Mouse (Mus musculus): ENCODE results near the gene Usp7.
A peak's percentile ranks its signal among the peaks of the same experiment; 100 is the strongest.

Usp7 gene

DNA sequence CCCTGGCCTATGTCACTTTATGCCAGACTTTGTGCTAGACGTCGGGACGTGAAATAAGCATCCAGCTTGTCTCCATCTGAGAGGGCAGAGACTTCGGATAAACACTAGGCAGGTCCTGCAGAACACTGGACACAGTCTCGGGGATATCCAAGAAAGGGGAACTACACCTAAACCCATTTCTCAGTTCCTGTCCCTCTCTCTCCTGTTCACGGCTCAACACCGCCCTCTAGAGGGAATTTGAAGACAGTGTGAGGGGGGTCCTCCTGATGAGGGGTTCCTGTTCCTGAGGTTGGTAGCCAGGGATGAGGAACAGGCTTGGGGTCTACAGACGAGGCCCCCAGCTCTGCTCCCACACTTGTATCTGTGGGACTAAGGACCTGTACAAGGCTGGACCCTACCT lies 117.9 kb downstream of the Usp7 start:
- peak; percentile 66 for DNase-seq (ENCODE audit: extremely low spot score, low spot score)

DNA sequence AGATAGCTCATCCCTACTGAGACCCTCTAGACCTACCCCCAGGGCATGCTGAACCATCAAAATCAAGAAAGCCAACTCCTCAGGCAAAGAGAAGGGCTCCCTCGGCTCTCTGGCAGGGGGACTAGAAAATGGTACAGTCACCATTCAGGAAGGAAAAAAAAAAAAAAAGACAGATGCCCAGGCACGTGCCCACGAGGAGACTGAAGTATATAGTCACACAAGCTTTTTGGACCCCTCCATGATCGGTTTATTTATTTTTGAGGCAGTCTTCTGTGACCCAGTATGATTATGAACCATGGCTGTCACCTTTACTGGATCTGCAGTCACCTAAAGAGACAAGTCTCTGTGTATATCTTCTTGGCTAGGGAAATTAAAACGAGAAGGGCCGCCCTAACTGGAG lies 118.8 kb downstream of the Usp7 start:
- no peak for DNase-seq (ENCODE audit: extremely low spot score, low spot score)

DNA sequence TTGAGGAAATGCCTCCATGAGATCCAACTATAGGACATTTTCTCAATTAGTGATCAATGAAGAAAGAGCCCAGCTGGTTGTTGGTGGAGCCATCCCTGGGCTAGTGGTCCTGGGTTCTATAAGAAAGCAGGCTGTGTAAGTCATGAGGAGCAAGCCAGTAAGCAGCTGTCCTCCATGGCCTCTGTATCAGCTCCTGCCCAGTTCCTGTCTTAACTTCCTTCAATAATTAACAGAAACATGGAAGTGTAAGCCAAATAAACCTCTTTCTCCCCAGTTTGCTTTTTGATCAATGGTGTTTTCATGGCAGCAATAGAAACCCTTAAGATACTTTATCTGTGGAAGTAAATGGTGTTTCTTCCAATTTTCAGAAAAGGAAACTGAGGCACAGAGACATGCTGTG lies 119.3 kb downstream of the Usp7 start:
- DNase-seq (ENCODE audit: extremely low spot score, low spot score): no peak

DNA sequence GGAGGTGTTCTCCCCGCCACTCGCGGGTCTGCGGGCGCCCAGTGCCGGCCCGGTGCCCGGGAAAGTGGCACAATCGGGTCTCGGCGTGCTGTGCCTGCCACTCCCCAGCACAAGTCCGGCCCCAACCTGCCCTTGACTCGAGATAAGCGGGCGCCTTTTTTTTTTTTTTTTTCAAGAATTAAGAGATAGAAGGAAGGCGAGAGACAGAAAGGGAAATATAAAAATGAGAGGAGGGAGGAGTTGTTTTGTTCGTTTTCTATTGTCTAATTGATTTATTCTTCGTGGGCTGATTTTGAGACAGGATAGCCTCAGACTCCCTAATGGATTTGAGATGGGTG lies 119.8 kb downstream of the Usp7 start:
- no peak for DNase-seq (ENCODE audit: extremely low spot score, low spot score)

DNA sequence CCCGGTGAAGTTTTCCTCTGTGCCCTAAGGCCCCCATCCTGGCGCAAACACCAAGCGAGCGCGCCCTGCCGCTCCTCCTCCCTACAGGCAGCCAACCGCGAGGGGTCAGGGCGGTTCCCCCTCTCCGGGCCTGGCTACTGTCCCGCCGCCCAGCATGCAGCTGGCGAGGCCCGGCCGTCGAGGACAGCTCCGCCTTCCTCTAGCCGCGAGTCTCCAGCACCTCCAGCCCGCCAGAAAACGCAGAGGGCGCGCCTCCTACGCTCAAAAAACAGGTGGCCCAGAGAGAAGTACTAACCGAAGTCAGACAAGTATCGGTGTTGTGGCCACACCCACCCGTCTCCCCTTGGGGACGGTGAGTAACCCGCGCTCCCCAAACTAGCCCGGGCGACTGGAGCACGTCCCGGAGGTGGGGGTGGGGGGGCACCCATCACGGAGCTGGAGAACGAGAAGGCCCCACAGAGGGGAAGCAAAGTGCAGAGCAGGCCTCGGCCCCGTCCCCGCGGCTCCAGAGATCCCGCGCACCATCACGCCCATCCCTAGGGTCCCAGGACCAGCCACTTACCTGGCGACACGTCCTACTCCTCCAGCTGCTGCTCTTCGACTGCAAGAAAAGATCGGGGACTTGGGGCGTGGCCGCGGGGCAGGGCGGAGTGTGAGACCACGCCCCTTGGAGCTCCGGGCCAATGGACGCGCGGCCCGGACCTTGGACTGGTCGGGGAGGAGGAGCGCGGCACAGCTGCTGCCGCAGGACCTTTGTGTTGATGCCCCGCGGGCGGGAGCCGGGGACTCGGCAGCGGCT lies 120.4 kb downstream of the Usp7 start, which contains the start of gene Carhsp1:
Gene Carhsp1 (minus strand): TSS at position 605 of the 799 bp plus-strand sequence.
- DNase-seq (ENCODE audit: extremely low spot score, low spot score): peak; percentile 93

DNA sequence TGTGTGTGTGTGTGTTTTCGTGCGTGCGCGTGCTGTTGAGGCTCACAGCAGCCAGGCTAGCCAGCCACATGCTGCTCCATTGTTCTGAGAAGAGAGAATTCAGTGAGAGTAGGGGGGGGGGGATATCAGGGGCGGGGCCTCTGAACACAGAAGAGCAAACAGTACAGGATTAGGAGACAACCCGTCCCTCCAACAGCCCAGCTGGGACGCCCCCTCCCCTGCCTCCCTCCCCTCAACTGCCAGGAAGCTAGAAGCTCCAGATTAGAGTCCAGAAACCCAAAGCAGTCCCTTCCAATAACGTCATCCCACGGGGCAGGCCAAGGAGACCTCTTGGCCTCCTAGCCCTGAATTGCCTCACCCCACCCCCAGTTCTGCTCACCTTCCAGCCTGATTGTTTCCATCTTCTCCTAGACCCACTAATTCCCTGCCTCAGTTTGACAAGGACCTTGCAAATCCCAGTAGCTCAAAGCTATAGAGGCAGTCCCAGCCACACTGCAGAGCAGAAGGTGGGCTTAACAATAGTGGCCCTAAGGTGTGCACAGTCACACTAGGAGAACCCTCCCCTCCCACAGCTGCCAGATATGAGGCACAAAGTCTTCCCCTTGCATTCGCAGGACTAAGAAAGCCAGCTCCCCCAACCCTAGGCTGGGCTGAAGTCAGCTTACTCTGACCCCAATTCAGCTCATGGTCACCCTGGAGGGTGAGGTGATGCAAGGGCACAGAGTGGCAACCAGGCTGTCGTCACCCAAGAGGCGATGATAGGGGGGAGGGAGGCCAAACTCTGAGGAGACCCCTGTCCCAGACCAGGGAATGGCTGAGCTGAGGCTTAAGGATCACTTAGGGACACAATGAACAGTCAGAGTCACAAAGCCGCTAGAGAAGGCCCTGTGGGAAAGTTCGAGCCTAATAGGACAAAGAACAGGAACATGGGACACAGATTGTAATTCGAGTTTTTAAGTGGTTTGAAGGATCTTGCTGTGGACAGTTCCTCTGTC lies 121.8 kb downstream of the Usp7 start:
- peak; percentile 60 for DNase-seq (ENCODE audit: extremely low spot score, low spot score)

DNA sequence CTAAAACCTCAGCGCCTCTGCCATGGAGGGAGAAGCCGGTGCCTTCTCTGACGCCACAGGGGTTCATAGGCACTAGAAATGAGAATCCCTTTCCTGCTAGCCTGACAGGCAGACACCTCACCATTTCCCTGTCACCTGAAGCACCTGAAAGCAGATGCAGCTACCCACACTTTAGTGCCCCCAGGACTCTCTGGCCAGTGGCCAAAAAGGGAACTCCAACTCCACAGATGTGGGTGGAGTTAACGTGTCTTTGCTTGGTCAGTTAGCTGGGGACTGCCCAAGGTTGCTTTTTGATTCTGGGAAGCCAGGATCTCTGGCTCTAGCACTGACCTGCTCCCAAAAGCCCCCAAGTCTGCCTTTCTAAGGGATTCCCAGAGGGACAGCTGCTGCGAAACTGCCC lies 122.7 kb downstream of the Usp7 start:
- DNase-seq (ENCODE audit: extremely low spot score, low spot score): no peak

DNA sequence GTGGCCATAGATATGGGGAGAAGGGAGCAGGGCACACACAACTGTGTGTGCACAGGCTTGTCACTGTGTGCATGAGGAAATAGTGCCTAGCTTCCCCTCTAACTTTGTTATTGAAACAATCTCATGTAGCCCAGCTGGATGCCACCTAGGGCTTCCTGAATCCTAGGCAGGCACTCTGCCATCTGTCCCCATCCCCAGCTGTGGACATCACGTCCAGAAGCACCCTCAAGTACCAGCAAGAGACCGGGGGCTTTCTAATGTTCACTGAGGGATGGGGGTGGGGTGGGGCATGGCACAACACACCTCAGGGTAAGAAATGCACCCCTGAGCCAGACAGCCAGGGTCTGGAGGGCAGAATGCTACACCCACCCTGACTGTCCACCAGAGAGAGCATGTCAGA lies 123.7 kb downstream of the Usp7 start:
- no peak for DNase-seq (ENCODE audit: extremely low spot score, low spot score)

DNA sequence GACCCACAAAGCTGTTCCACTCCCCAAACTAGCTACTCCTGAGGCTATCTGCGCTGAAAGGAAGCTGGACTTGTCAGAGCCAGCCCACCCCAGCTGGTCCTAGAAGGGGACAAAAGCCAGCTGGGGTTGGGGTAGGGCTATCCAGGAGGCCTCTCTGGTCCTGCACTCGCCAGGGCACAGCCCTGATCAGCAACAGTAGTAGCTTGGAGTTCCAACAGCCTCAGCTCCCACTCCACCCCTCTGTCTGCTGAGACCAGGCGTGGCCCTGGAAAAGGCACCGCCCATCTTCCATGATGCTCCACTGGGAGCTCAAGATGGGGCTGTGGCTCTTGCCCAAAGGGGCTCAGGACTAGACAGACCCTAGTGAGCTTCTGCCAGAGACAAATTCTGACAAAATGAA lies 124.3 kb downstream of the Usp7 start:
- DNase-seq (ENCODE audit: extremely low spot score, low spot score): no peak

DNA sequence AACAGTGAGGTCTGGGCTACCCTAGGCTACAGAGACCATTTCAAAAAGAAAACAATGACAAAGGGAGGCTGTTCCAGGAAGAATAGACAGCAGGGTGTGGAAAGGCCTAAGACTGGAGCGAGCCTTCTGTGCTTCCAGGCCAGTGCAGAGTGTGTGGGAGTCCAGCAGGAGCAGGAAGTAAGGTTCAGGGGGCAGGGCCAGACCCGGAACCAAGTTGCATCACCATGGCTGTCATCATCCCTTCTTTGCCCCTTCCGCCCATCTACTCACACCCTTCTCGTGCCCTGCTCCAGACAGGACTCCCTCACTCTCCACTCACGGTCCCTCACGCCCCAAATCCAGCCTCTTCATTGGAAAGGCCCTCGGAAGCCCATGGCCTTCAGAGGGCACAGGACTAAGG lies 124.8 kb downstream of the Usp7 start:
- DNase-seq (ENCODE audit: extremely low spot score, low spot score): no peak

DNA sequence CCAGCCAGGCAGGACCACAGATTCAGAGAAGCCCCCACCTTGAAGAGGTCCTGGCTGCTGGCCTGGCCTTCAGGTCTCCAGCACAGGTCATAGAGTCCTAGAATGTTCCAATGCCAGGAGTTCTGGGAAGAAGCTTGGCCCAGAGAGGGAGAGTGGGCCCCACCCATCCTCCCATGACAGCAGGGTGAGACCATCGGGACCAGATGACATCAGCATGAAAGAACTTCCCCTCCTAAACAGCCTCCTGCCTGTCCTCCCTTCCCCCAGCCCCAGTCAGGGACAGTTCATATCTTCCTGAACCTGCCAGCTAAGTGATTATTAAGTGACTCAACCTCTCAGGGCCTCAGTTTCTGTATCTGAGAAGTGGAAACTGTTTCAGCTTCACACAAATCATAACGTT lies 125.7 kb downstream of the Usp7 start:
- no peak for DNase-seq (ENCODE audit: extremely low spot score, low spot score)

DNA sequence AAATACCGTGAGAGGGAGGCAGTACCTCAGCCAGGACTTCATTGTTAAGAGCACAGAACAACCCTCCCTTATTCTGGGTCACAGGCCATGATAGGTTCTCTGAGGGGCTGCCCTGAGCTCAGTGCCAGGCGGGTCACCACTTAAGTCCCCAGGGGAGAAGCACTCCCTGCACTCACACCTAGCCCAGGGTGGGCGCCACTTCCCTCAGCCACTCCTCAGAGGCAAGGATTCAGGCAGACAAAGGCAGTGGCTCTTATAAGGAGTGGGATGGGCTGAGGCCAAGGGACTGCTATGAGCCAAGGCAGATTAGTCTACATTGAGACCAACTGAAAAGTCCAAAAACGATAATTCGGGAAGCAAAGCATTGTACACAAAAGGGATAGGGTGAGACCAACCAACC lies 126.7 kb downstream of the Usp7 start:
- no peak for DNase-seq (ENCODE audit: extremely low spot score, low spot score)

DNA sequence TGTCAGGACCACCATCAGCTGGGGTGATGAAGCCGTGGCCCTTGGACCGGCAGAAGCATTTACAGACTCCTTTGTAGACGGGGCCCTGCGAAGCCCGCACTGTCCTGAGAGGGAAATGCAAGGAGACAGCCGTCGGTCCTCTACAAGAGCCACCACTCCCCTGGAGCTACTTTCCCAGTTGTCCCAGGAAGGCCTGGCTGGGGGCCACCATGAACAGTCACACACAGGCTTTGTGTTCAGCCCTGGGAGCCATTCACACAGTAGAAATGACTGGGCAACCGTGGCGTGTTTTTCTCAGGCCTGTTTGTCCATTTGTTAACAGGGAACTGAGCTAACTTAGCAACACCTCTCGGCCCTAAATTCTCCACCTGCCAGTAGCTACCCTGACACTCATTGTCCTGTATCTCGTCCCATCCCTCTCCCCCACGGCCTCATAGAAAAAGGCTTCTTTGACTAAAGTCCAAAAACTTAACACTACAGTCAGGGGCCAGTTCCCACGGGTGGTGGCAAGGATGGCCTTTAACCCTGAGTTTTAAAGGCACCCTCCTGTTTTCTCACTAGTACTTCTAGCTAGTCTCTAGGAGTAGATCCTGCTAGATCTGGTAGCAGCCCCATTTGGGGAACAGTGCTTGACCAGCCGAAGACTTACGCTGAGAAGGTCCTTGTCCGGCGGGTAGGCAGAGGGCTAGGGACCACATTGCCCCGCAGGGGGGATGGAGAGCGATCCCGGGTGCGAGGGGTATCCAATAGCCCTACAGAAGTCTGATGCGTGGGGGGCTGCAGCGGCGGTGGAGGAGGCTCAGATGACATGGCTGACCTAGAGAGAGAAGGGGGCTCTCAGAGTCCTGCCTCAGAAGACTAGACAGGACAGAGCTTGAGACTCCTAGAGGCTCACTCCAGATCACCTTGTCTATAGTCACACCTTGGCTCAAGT lies 128.2 kb downstream of the Usp7 start:
- no peak for DNase-seq (ENCODE audit: extremely low spot score, low spot score)

DNA sequence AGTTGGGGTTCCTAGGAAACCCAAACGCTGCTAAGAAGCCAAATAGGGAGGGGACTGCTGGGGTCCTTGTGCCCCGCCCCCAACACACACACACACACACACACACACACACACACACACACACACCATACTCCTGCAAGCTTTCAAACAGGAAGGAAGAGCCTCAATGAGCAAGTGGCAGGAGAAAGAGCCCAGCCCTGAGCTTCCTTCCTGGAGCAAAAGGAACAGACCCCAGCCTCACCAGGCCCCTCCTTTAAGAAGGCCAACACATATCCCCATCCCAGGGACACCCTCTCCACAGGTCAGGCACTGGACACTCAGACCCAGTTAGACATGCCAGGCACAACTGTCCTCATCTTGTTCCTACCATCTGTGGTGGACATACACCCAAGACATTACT lies 129.1 kb downstream of the Usp7 start:
- no peak for DNase-seq (ENCODE audit: extremely low spot score, low spot score)

DNA sequence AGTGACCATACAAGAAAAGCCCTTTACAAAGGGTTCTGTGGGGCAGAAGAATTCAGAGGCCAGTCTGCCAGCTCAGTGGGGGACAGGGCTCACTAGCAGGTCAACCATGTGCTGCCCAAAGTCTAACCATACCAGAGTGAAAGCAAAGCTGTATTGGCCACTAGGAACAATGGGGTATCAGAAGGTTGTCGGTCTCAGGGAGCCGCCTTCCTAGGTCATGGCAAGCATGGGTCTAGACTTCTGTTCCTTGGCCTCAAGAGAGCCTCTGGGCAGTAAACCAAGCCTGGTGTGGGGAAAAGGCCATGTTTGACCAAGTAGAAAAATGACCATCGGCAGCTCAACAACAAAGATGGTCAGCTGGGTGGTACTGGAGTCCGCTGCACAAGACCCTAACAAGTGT lies 133.3 kb downstream of the Usp7 start:
- DNase-seq (ENCODE audit: extremely low spot score, low spot score): no peak

DNA sequence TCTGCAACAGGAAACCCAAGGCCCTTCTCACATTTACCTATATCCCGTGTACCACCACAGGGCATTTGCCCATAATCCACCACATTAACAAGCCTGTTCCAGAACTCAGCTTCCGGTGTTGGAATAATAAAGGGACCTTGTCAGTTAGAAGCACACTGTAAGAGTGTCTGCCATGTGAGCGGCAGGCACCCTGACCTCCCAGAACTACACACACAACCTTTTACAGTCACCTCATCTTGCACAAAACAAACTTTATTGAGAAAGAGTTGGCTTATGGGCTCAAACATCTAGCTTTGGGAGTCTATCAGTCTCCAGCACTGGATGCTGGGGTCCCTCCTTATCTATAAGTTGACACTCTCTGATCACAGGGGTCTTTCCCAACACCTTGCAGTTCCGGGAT lies 133.8 kb downstream of the Usp7 start:
- no peak for DNase-seq (ENCODE audit: extremely low spot score, low spot score)

DNA sequence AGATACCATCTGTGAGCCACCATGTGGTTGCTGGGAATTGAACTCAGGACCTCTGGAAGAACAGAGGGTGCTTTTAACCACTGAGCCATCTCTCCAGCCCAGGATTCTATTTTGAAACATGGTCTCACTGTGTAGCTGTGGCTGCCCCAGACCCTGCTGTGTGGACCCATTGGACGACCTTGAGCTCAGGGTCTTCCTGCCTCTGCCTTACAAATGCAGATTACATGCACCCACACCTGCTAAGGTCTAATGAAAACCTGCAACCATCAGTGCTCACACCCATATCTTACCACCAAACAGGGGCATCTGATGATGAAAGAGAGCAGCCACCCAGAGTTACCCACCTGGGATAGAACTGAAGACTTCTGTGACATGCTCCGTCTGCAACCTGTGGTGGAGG lies 135.9 kb downstream of the Usp7 start:
- DNase-seq (ENCODE audit: extremely low spot score, low spot score): no peak

DNA sequence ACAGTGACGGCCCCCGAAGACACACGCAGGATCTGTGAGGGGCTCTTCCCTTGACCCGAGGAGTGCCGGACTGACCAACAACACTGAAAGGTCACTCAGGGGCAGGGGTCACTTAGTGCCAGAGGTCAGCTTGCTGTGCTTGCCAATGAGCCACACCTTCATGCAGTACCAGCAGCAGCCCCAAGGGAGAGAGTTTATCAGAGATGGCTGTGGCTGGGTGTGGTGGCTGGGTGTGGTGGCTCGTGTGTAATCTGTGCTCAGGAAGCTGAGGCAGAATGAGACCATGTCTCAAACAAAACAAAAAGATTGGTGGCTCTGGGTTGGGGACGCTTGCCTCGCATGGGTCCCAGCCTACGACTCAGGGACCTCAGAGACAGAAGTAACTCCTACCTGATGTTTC lies 136.5 kb downstream of the Usp7 start:
- no peak for DNase-seq (ENCODE audit: extremely low spot score, low spot score)

DNA sequence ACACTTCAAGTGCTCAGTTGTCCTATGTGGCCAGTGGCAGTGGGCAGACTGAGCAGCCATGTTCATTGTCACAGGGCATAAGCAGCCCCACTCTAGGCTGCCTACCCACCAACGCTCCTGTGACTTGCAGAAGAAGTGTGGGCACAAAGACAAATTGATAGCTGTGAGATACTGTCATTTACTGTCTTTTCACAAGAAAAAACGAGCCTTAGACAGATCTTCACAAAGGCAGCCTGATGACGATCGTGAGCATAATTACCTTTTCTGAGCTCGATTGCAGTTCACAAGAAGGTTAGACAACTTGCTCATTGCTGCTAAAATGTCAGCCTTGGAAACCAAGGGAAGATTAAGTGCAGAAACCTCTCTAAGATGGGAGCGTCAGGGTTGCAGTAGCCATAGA lies 137.0 kb downstream of the Usp7 start:
- no peak for DNase-seq (ENCODE audit: extremely low spot score, low spot score)

DNA sequence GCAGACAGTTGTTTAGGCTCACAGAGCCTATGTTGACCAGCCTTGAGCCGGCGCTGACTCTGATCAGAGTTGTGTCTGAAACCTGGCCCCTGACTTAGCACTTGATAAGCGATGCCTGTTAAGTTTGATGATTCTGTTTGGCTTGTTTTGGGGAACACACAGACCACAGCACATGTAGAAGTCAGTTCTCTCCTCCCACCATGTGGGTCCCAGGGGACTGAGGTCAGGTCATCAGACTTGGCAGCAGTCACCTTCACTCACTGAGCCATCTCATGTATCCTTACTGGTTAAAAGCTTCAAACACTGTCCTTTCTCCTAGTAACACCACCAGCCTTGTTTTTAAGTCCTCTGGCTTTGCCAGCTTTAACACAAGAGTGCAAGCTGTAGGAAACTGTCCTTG lies 142.1 kb downstream of the Usp7 start:
- no peak for DNase-seq (ENCODE audit: extremely low spot score, low spot score)

DNA sequence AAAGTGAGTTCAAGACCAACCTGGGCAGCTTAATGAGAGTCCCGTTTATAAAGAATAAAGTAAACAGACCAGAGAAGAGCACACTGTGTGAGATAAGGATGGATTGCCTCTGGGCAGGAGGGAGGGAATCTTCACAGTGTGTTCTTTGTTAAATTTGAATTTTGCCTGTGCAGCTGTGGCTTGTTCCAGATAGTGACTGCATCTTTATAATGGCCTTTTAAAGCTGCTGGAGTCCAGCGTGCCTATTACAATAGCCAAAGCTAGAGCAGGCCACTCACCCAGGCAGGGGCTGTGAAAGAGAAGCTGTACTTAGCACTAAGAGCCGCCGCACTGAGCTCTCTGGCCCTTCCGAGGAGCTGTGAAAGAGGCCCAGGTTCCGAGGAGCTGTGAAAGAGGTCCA lies 146.6 kb downstream of the Usp7 start:
- DNase-seq (ENCODE audit: extremely low spot score, low spot score): no peak
